Mouse (Mus musculus) forebrain, postnatal 0 days (tissue): ENCODE results near the gene Utf1. TPM values are rescaled to one million over a fixed set of nuclear protein-coding genes. Genes with fewer than 3 reads are reported as not detected.

ENCODE experiments used
- ATAC-seq: fragments of 200-750 bp; cut with Nextera tagmentation; 2 replicates; pipeline ENCODE4 v1.8.0; 2017; ENCODE audit warnings: mild to moderate bottlenecking, moderate library complexity
- DNase-seq: peaks from one replicate; pipeline ENCODE4 v3.0.0-alpha.2; 2015
- H3K27ac ChIP-seq: fragments of 300-500 bp; sonication (generic); 2 replicates; pipeline ENCODE4 v1.5.1; 2014; ENCODE audit warnings: low read depth, mild to moderate bottlenecking, antibody characterized with exemption, low read length, moderate library complexity, mixed read lengths
- H3K27me3 ChIP-seq: fragments of 300-500 bp; sonication (generic); 2 replicates; pipeline ENCODE4 v1.6.1; 2014; ENCODE audit warnings: mild to moderate bottlenecking, low read length, mixed read lengths; ENCODE audit not compliant: insufficient read depth
- H3K36me3 ChIP-seq: fragments of 300-500 bp; sonication (generic); 2 replicates; pipeline ENCODE4 v1.6.1; 2014; ENCODE audit warnings: mild to moderate bottlenecking, moderate library complexity; ENCODE audit not compliant: insufficient read depth
- H3K4me1 ChIP-seq: fragments of 300-500 bp; sonication (generic); 2 replicates; pipeline ENCODE4 v1.6.1; 2014; ENCODE audit warnings: antibody characterized with exemption; ENCODE audit not compliant: insufficient read depth
- H3K4me2 ChIP-seq: fragments of 300-500 bp; sonication (generic); 2 replicates; pipeline ENCODE4 v1.6.1; 2014; ENCODE audit warnings: low read depth, mild to moderate bottlenecking, moderate library complexity
- H3K4me3 ChIP-seq: fragments of 300-500 bp; sonication (generic); 2 replicates; pipeline ENCODE4 v1.5.1; 2014; ENCODE audit warnings: low read depth, low read length, mixed read lengths
- H3K9ac ChIP-seq: fragments of 300-500 bp; sonication (generic); 2 replicates; pipeline ENCODE4 v1.6.1; 2014; ENCODE audit warnings: mild to moderate bottlenecking
- H3K9me3 ChIP-seq: fragments of 300-500 bp; sonication (generic); 2 replicates; pipeline ENCODE4 v1.6.1; 2016; ENCODE audit warnings: low read length
- CTCF ChIP-seq: sonication (generic); IDR thresholded peaks from 2 replicates; pipeline ENCODE4 v1.5.1; 2016; ENCODE audit warnings: antibody characterized with exemption, control low read depth, low read depth
- WGBS: fragments of 180-500 bp; shearing (Covaris S2); extraction: QIAGEN DNeasy Blood & Tissue Kit; methylation state at CpG from one replicate; pipeline ENCODE4 v1.1.7; 2014; 5-methylcytosine and 5-hydroxymethylcytosine counted together
- polyA plus RNA-seq: library from polyadenylated mRNA; unstranded; fragments of >200 nt; fragmentation: Nextera tagmentation; extraction: Ambion mirVana; gene quantifications from 2 replicates; pipeline ENCODE4 v1.2.1, GENCODE M21; 2015
- total RNA-seq: library from RNA; depleted of rRNA; stranded (reverse); fragments of >200 nt; gene quantifications from 2 replicates; pipeline ENCODE4 v1.2.3, GENCODE M21; 2014

Utf1 gene
- total and polyA plus RNA-seq, 2 experiments from 2014 or later = not detected

GRCm38 (mm10) chr7:139970979-139971378 is 27.4 kb downstream of the Utf1 start:
- no peak overlapping the region for H3K4me2 ChIP-seq
- no peaks in the 10 kb centered on the region for H3K4me1 ChIP-seq
- no peak overlapping the region for H3K9ac ChIP-seq
- ATAC-seq (no peak), DNase-seq (no peak)
- H3K4me3 ChIP-seq = no peak overlapping the region
- no peak overlapping the region for H3K27ac ChIP-seq
- TF ChIP-seq CTCF = no peak
- H3K27me3 ChIP-seq = no peaks in the 10 kb centered on the region; the same call in 1 of the 2 replicates
- no peaks in the 10 kb centered on the region for H3K36me3 ChIP-seq
- no peaks in the 10 kb centered on the region for H3K9me3 ChIP-seq
- WGBS = 73% methylated on average over 5 of the region's 5 CpGs

- no peak for TF ChIP-seq CTCF
- 75% methylated on average over 6 of the region's 6 CpGs for WGBS
- Histone ChIP-seq H3K9me3 (no peaks in the 10 kb centered on the region), H3K36me3 (no peaks in the 10 kb centered on the region), H3K9ac (no peak overlapping the region), H3K4me1 (no peaks in the 10 kb centered on the region), H3K4me2 (no peak overlapping the region), H3K4me3 (no peak overlapping the region), H3K27ac (no peak overlapping the region), H3K27me3 (no peaks in the 10 kb centered on the region; the same call in 1 of the 2 replicates)
- no peak for ATAC-seq
- DNase-seq = no peak
Observed at GRCm38 (mm10) chr7:139971436-139971835, 27.8 kb downstream of the Utf1 start.

- H3K9ac ChIP-seq = no peak overlapping the region
- no peaks in the 10 kb centered on the region for H3K4me1 ChIP-seq
- H3K27me3 ChIP-seq = no peaks in the 10 kb centered on the region
- H3K4me3 ChIP-seq = no peak overlapping the region
- H3K36me3 ChIP-seq = no peaks in the 10 kb centered on the region
- H3K9me3 ChIP-seq = no peaks in the 10 kb centered on the region
- H3K27ac ChIP-seq = no peak overlapping the region
- no peak for TF ChIP-seq CTCF
- ATAC-seq (no peak), DNase-seq (no peak)
- H3K4me2 ChIP-seq = no peak overlapping the region
Observed at GRCm38 (mm10) chr7:139972923-139973331, 29.3 kb downstream of the Utf1 start.

GRCm38 (mm10) chr7:139974307-139974706 is 30.7 kb downstream of the Utf1 start:
- H3K36me3 ChIP-seq = no peaks in the 10 kb centered on the region
- ATAC-seq = no peak
- H3K4me3 ChIP-seq = no peak overlapping the region
- no peaks in the 10 kb centered on the region for H3K9me3 ChIP-seq
- H3K27ac ChIP-seq = no peak overlapping the region
- H3K27me3 ChIP-seq = no peaks in the 10 kb centered on the region
- no peak for DNase-seq
- 89% methylated on average over 10 of the region's 10 CpGs for WGBS
- H3K4me2 ChIP-seq = no peak overlapping the region
- 0 out of 2 replicates have a peak, but pooled peaks cover 4% of the 10 kb centered on the region for H3K4me1 ChIP-seq
- TF ChIP-seq CTCF = no peak
- no peak overlapping the region for H3K9ac ChIP-seq

GRCm38 (mm10) chr7:139975471-139975870 is 31.9 kb downstream of the Utf1 start:
- no peak for TF ChIP-seq CTCF
- Histone ChIP-seq H3K9ac (no peak overlapping the region), H3K27me3 (no peaks in the 10 kb centered on the region), H3K4me3 (no peak overlapping the region), H3K27ac (no peak overlapping the region), H3K9me3 (no peaks in the 10 kb centered on the region), H3K36me3 (no peaks in the 10 kb centered on the region), H3K4me2 (no peak overlapping the region), H3K4me1 (0 out of 2 replicates have a peak, but pooled peaks cover 4% of the 10 kb centered on the region)
- WGBS = 59% methylated on average over 5 of the region's 5 CpGs
- no peak for ATAC-seq
- no peak for DNase-seq

GRCm38 (mm10) chr7:139978278-139978892 is 34.8 kb downstream of the Utf1 start, which contains the start of gene 6430531B16Rik:
Gene 6430531B16Rik (minus strand): TSS chr7:139978755.
- no peaks in the 10 kb centered on the region for H3K36me3 ChIP-seq
- 4% methylated on average over 32 of the region's 32 CpGs for WGBS
- ATAC-seq = peak; percentile 99

GRCm38 (mm10) chr7:139979011-139979719 is 35.6 kb downstream of the Utf1 start:
- DNase-seq = no peak
- H3K27me3 ChIP-seq = no peaks in the 10 kb centered on the region
- H3K4me1 ChIP-seq = 0 out of 2 replicates have a peak, but pooled peaks cover 4% of the 10 kb centered on the region
- no peak overlapping the region for H3K27ac ChIP-seq
- peak overlapping the region; percentile 35; the same call in 1 of the 2 replicates for H3K9ac ChIP-seq
- H3K9me3 ChIP-seq = no peaks in the 10 kb centered on the region
- TF ChIP-seq CTCF = no peak
- WGBS = 39% methylated on average over 13 of the region's 13 CpGs
- H3K36me3 ChIP-seq = no peaks in the 10 kb centered on the region
- ATAC-seq = peak; percentile 34
- peak overlapping the region; percentile 48 for H3K4me3 ChIP-seq
- peak overlapping the region; percentile 75 for H3K4me2 ChIP-seq

More at GRCm38 (mm10) chr7:139978278-139978892, 34.8 kb downstream of the Utf1 start, which contains the start of gene 6430531B16Rik:
- H3K9ac ChIP-seq = peak within 1 kb of the TSS; percentile 58
- peak within 1 kb of the TSS; percentile 75 for H3K4me2 ChIP-seq
- DNase-seq = peak; percentile 93
- H3K9me3 ChIP-seq = no peaks in the 10 kb centered on the region
- peak within 1 kb of the TSS; percentile 47 for H3K27ac ChIP-seq
- no peak for TF ChIP-seq CTCF
- no peaks in the 10 kb centered on the region for H3K27me3 ChIP-seq
- H3K4me1 ChIP-seq = 0 out of 2 replicates have a peak, but pooled peaks cover 4% of the 10 kb centered on the region
- peak within 1 kb of the TSS; percentile 48 for H3K4me3 ChIP-seq
